8 mouse cellular contexts compared by ENCODE assay signal in the genomic region with DNA sequence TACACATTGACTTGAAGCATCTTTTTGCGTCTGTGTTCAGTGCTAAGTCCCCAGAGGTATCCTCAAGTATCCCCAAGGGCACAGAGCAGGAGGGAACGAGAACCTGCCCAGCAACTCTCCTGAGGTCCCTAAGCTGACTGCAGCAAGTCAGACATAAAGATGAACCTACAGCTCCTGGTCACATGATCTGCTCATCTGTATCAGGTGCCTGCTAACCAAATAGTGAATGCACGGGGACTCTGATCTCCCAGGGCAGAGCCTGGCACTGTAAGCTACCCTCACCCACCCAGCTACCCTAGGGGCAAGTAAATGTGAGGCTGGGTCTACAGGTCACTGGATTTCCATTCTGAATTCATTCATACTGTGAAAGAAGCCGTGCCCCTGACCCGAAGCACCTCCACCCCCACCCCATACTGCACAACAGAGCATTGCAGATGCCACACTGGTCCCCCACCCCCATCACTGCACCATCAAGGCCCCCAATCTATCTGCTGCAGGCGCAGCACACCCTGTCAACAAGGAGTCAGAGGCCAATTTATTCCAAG. TPM values are rescaled to one million over a fixed set of nuclear protein-coding genes. Genes with fewer than 3 reads are reported as not detected.
DNase-seq lines count a peak whose midpoint lies in the region; ATAC-seq and TF ChIP-seq lines count a peak whose summit lies in the region.
"Had no signal": no experiment of that assay in that cellular context is flagged by ENCODE, and none has a peak within 500 bp of the region (broad histone marks: within the 10 kb centered on the region; RNA-seq: fewer than 3 reads in every experiment).

No protein-coding gene starts in this region.

- peaks cover 8% of the 10 kb centered on the region; the same call in 1 of the 2 replicates for H3K4me1 ChIP-seq in lung, embryonic 14.5 days (ENCODE audit: insufficient read depth)
- peaks cover 28% of the 10 kb centered on the region for H3K4me1 ChIP-seq in forebrain, embryonic 11.5 days (replicated peaks; ENCODE audit: control insufficient read depth, insufficient read depth, low read length)
- peaks cover 37% of the 10 kb centered on the region for H3K4me1 ChIP-seq in limb, embryonic 10.5 days

- TF ChIP-seq CTCF in lung, embryonic 14.5 days (IDR thresholded peaks at IDR 0.05; ENCODE audit: low read depth): no peak

- DNase-seq in lung, embryonic 14.5 days: no peak
- no peak for DNase-seq in lung, postnatal 4 days
- no peak for DNase-seq in forebrain, embryonic 11.5 days (ENCODE audit: low spot score)
- DNase-seq in limb, embryonic 10.5 days (ENCODE audit: low spot score): no peak
- peak; percentile 8 for DNase-seq in splenic B cell, adult 2 months (ENCODE audit: low read depth, low spot score)
- DNase-seq in left cerebral cortex, postnatal 4 days: no peak
- no peak for DNase-seq in adrenal gland, postnatal 4 days (ENCODE audit: low spot score in 2 of 2)

- no peaks in the 10 kb centered on the region for H3K9me3 ChIP-seq in lung, embryonic 14.5 days (ENCODE audit: low read depth, low read length)
- H3K9me3 ChIP-seq in forebrain, embryonic 11.5 days (ENCODE audit: control insufficient read depth, low read length): no peaks in the 10 kb centered on the region
- H3K9me3 ChIP-seq in limb, embryonic 10.5 days (replicated peaks): no peaks in the 10 kb centered on the region

- peak overlapping the region; percentile 72 for H3K9ac ChIP-seq in lung, embryonic 14.5 days
- H3K9ac ChIP-seq in forebrain, embryonic 11.5 days (ENCODE audit: low read length): peak overlapping the region; percentile 82

- H3K4me2 ChIP-seq in lung, embryonic 14.5 days: peak overlapping the region; percentile 97
- H3K4me2 ChIP-seq in forebrain, embryonic 11.5 days (ENCODE audit: low read depth, low read length, severe bottlenecking): peak overlapping the region; percentile 94

- intact Hi-C loops in left cerebral cortex, postnatal 4 days (cut with DNase I): no loop called here

- 30% methylated on average over 6 of the region's 6 CpGs for WGBS in lung, embryonic 14.5 days
- 22% methylated on average over 6 of the region's 6 CpGs for WGBS in forebrain, embryonic 11.5 days
- 33% methylated on average over 6 of the region's 6 CpGs for WGBS in limb, embryonic 10.5 days

- no peaks in the 10 kb centered on the region for H3K36me3 ChIP-seq in lung, embryonic 14.5 days (ENCODE audit: insufficient read depth)
- H3K36me3 ChIP-seq in forebrain, embryonic 11.5 days (ENCODE audit: control insufficient read depth, insufficient read depth, low read length): no peaks in the 10 kb centered on the region
- no peaks in the 10 kb centered on the region for H3K36me3 ChIP-seq in limb, embryonic 10.5 days
- H3K36me3 ChIP-seq in splenic B cell, adult 2 months (ENCODE audit: control insufficient read depth, insufficient read depth, low read length, poor library complexity, severe bottlenecking): no peaks in the 10 kb centered on the region

- peak overlapping the region; percentile 68 for H3K4me3 ChIP-seq in lung, embryonic 14.5 days (ENCODE audit: low read depth, low read length)
- H3K4me3 ChIP-seq in forebrain, embryonic 11.5 days (ENCODE audit: low read depth, low read length): peak overlapping the region; percentile 83
- peak overlapping the region; percentile 82 for H3K4me3 ChIP-seq in limb, embryonic 10.5 days

- peaks cover 46% of the 10 kb centered on the region for H3K27me3 ChIP-seq in lung, embryonic 14.5 days (ENCODE audit: insufficient read depth, low read length)
- H3K27me3 ChIP-seq in forebrain, embryonic 11.5 days (ENCODE audit: control insufficient read depth, insufficient read depth, low read length): peaks cover 12% of the 10 kb centered on the region
- H3K27me3 ChIP-seq in limb, embryonic 10.5 days (ENCODE audit: low read depth, poor library complexity, severe bottlenecking): peaks cover 99% of the 10 kb centered on the region
- H3K27me3 ChIP-seq in splenic B cell, adult 2 months (ENCODE audit: control insufficient read depth, insufficient read depth, low read length, poor library complexity, severe bottlenecking): no peaks in the 10 kb centered on the region

- ATAC-seq in lung, embryonic 14.5 days (ENCODE audit: insufficient read depth): no peak
- no peak for ATAC-seq in forebrain, embryonic 11.5 days (replicated peaks; ENCODE audit: low FRiP score)

- H3K27ac ChIP-seq in lung, embryonic 14.5 days (ENCODE audit: low read depth): no peak overlapping the region
- H3K27ac ChIP-seq in forebrain, embryonic 11.5 days (ENCODE audit: low read depth, low read length): no peak overlapping the region
- H3K27ac ChIP-seq in limb, embryonic 10.5 days: no peak overlapping the region

RNA-seq across cellular contexts. Expression of gene Dusp8, which starts 1.9 kb away (rescaled TPM):
- polyA plus RNA-seq in lung, embryonic 14.5 days (2014; fragmentation: Nextera tagmentation; extraction: Ambion mirVana): 1.8 and 1.9 TPM in 2 replicates
- 22.6 and 28.1 TPM in 2 replicates for polyA plus RNA-seq in forebrain, embryonic 11.5 days (2014; fragmentation: Nextera tagmentation; extraction: Ambion mirVana)
- 0.26 and 0.34 TPM in 2 replicates for polyA plus RNA-seq in limb, embryonic 10.5 days (2016; fragmentation: Nextera tagmentation; extraction: Ambion mirVana)
- total RNA-seq in left cerebral cortex, postnatal 4 days (2021): 100 to 1,000 TPM; 142 to 154 TPM
- total RNA-seq in adrenal gland, postnatal 4 days (2021): 1 to 10 TPM; 9.2 to 9.3 TPM

RNA-seq across cellular contexts. Expression of gene Gm45618, which starts 26.8 kb away (rescaled TPM):
- not detected in 2 replicates for polyA plus RNA-seq in lung, embryonic 14.5 days (2014; fragmentation: Nextera tagmentation; extraction: Ambion mirVana)
- 0.31 TPM in 1 of 2 replicates, not detected in the other for polyA plus RNA-seq in forebrain, embryonic 11.5 days (2014; fragmentation: Nextera tagmentation; extraction: Ambion mirVana)
- not detected in 2 replicates for polyA plus RNA-seq in limb, embryonic 10.5 days (2016; fragmentation: Nextera tagmentation; extraction: Ambion mirVana)
- not detected for total RNA-seq in left cerebral cortex, postnatal 4 days (2021)
- total RNA-seq in adrenal gland, postnatal 4 days (2021): not detected
- total RNA-seq: adrenal gland, adult 18-20 months had no signal

RNA-seq across cellular contexts. Expression of gene Mob2, which starts 32.9 kb away (rescaled TPM):
- 76.2 and 78.4 TPM in 2 replicates for polyA plus RNA-seq in lung, embryonic 14.5 days (2014; fragmentation: Nextera tagmentation; extraction: Ambion mirVana)
- polyA plus RNA-seq in forebrain, embryonic 11.5 days (2014; fragmentation: Nextera tagmentation; extraction: Ambion mirVana): 52.9 and 55.9 TPM in 2 replicates
- polyA plus RNA-seq in limb, embryonic 10.5 days (2016; fragmentation: Nextera tagmentation; extraction: Ambion mirVana): 67.8 and 74.4 TPM in 2 replicates
- total RNA-seq in left cerebral cortex, postnatal 4 days (2021): 10 to 100 TPM; 21.1 to 21.2 TPM
- 10 to 100 TPM; 50.1 to 52.1 TPM for total RNA-seq in adrenal gland, postnatal 4 days (2021)

RNA-seq across cellular contexts. Expression of gene Gm39115, which starts 42.1 kb away (rescaled TPM):
- not detected in 2 replicates for polyA plus RNA-seq in lung, embryonic 14.5 days (2014; fragmentation: Nextera tagmentation; extraction: Ambion mirVana)
- not detected in 2 replicates for polyA plus RNA-seq in forebrain, embryonic 11.5 days (2014; fragmentation: Nextera tagmentation; extraction: Ambion mirVana)
- not detected in 2 replicates for polyA plus RNA-seq in limb, embryonic 10.5 days (2016; fragmentation: Nextera tagmentation; extraction: Ambion mirVana)
- total RNA-seq in left cerebral cortex, postnatal 4 days (2021): not detected
- total RNA-seq in adrenal gland, postnatal 4 days (2021): not detected
- total RNA-seq: adrenal gland, adult 18-20 months had no signal

RNA-seq across cellular contexts. Expression of gene Gm45337, which starts 50.6 kb away (rescaled TPM):
- polyA plus RNA-seq in lung, embryonic 14.5 days (2014; fragmentation: Nextera tagmentation; extraction: Ambion mirVana): not detected in 2 replicates
- not detected in 2 replicates for polyA plus RNA-seq in forebrain, embryonic 11.5 days (2014; fragmentation: Nextera tagmentation; extraction: Ambion mirVana)
- not detected in 2 replicates for polyA plus RNA-seq in limb, embryonic 10.5 days (2016; fragmentation: Nextera tagmentation; extraction: Ambion mirVana)
- not detected for total RNA-seq in left cerebral cortex, postnatal 4 days (2021)
- total RNA-seq in adrenal gland, postnatal 4 days (2021): not detected
- total RNA-seq: adrenal gland, adult 18-20 months had no signal
